Mouse (Mus musculus): ENCODE measurements at regions not wholly inside any gene's neighbourhood (a gene's known extent, or its start where the extent isn't known, plus 50 kb on each side); places are given as distances from the start of the nearest gene placed in this dataset.

- TF ChIP-seq CTCF (IDR thresholded peaks at IDR 0.05; ENCODE audit: insufficient read depth, low read length) = no peak
- no peak for TF ChIP-seq POLR2A (IDR thresholded peaks at IDR 0.05; ENCODE audit: borderline replicate concordance, extremely low read depth, low read depth, low read length)
Observed at GRCm38 (mm10) chr12:9856128-9856621, 286.3 kb downstream of the Osr1 start.
